Mouse (Mus musculus) ovary, postnatal 36 days (tissue): Measurements from ENCODE around the gene Ankrd63.
A peak's percentile ranks its signal among the peaks of the same experiment; 100 is the strongest.

Experiments
- DNase-seq: peaks from one replicate; pipeline ENCODE4 v3.0.0; 2022; ENCODE audit warnings: low spot score, mixed read lengths

Gene Ankrd63

GRCm38 (mm10) chr2:118726873-118727272 is 23.1 kb upstream of the Ankrd63 start:
- peak; percentile 2 for DNase-seq

DNA sequence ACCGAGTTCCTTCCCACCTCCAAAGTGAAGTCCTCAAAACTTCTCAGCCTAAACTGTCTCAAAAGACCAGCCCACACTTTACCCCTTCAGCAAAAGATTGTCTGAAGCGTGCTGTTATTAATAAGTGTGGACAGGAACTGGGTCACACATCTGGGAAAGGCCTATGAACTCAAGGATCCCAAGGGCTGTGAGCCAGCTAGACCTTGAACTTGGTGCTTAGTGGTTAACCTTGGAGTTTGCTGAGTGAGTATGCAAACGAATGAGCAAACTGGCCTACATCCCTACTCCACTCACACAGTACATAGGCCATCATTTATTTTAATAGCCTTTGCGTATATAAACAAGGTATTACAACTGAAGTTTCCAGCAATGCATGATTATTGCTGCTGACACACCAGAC is 21.7 kb upstream of the Ankrd63 start:
- DNase-seq, result peak; percentile 4

GRCm38 (mm10) chr2:118723693-118724486 is 20.1 kb upstream of the Ankrd63 start:
- DNase-seq, result peak; percentile 1

DNA sequence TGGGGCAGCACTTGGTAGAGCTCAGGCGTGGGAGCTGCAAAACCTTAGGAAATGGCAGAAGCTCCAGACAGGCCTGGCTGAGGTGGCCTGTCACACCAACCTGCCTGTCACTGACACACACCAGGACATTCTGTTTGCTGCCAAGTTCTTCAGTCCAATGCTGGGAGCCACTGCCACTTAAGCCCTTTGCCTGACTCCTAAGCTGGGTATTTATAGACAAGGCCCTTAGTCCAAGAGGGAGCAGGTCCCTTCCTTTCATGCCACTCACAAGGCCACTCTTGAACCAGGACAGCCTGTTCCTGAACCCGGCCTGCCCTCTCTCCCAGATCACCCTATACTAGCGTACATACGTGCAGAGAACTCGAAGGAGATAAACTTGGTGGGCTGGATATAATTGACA is 12.9 kb upstream of the Ankrd63 start:
- DNase-seq, result peak; percentile 2

DNA sequence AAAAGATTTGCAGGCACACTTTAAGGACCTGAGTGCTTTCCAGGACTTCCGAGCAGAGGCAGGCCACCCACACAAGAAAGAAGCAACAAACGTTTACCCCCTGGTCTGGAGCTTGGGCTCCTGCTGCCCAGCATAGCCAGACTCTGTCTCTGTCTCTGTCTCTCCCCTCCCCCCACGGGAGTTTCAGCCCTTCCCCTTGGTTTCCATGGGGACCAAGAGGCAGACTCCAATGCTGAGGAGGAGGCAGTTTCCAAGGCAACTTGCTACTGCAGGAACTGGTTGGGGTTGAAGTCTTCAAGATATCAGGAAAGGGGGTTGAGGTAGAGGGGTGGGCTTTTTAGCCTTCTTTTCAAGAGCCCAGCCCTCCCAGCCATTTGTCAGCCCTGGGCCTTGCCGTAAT is 10.5 kb upstream of the Ankrd63 start:
- DNase-seq, result no peak

- DNase-seq, result no peak
Observed at GRCm38 (mm10) chr2:118713631-118714030, 9.9 kb upstream of the Ankrd63 start.

- DNase-seq, result peak; percentile 63
Observed at GRCm38 (mm10) chr2:118711038-118711494, 7.3 kb upstream of the Ankrd63 start.

- no peak for DNase-seq
Observed at GRCm38 (mm10) chr2:118709655-118710221, 6.0 kb upstream of the Ankrd63 start.

DNA sequence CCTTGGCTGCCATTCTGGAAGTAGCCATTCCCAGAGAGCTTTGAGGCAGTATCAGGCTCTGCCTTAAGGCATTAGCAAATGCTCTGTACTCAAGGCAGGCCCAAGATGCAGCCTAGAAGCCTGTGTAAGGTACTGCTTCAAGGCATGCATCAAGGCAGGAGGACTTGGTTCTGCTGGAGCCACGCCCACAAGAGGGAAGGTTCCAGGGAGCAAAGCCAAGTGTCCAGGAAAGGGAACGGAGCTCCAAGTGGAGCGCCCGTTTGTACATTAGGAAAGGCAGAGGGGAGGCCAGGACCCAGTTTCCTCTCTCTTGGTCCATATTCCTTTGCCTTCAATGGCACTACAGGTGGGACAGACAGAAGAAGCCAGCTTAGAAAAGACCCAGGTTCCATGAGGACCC is 4.7 kb upstream of the Ankrd63 start:
- no peak for DNase-seq

DNA sequence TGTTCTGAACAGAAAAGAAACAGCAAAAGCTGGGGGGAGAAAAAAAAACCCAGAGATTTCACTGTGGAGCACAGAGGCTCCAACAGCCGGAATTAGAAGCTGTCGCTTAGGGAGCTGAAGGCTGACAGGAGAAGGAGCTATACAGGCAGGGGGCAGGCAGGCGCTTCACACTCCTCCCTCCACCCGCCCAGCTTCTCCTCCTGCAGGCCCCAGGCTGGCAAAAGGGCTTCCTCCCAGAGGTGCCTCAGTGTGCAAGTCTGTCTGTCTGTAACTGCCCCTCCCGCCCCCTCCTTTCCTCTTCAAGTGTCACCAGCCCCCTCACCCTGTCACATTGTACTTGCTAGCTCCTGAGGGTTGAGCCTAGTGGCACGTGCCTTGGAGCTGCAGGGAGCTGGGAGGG is 2.7 kb upstream of the Ankrd63 start:
- no peak for DNase-seq

DNA sequence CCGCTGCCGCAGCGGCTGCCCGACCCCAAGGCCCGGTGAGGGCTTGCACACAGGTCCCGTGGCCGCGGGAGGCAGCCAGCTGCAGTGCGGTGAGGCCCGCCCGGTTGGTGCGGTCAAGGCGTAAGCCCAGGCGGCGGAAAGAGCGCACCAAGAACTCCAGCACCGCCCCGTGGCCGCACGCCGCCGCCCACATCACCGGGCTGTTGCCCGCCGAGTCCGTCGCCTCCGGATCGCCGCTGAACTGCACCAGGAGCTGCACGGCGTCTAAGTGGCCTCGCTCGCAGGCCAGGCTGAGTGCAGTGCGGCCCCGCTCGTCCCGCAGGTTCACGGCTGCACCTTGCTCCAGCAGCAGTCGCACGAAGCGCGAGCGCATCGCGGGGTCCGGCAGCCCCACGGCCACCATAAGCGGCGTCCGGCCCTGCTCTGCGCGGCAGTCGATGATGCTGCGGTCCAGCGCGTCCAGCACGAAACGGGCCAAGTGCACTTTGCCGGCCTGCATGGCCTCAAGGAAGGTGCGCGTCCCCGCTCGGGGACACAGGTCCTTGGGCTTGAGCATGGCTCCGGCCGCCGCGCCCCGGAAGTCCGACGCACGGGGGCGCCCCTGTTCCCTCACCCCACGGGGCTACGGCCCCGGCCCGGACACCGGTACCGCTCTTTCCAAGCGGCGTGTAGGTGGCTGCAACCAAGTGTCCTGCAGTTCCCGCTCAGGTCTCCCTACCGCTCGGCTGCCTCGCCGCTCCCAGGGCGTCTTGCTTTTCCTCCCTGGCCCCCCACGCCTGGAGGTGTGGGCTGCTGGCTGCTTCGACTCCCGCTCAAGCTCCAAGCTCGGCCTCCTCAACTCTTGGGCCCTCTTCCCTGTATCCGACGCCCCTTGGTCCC is 641 bp downstream of the Ankrd63 start:
- peak; percentile 69 for DNase-seq

DNA sequence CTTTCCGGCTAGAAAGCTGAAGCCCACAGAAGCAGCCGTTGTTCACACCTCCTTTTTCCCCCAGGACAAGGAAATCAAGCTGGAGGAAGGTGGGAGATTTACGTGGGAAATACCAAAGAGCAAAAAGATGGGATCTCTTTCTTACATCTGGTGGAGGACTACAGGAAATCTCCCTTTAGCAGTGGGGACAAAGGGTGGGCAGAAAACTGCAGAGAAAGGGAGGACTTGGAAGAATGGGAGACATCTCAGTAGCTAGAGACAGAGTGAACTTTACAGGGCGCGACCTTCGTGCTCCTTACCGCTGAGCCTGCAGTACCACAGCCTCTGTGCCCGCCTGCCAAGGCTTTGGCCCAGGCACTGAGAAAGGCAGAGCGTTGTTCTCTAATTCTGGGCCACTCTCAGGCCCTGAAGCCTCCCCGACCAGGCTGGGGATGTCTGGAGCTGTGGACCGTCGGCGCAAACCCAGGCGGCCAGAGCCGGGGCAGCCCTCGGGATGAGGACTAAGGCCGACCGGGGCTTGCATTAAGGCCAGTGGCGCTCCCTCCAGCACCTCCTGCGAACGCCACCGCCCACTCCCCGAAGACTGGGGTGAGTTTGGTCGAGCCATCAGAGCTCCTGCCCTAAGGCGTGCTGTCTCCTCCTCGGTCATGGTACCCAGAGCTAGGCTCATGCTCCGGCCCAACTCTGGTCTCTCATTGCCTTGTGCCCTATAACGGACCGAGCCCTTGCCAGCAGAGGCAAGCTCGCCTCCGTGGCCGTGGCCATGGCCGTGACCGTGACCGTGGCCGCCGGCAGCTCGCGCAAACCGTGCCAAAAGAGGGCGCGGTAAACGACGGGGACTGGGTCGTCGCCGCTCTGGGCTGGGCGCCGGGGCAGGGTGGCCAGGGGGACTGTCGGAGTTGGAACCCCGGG is 1.5 kb downstream of the Ankrd63 start:
- DNase-seq, result peak; percentile 63

DNA sequence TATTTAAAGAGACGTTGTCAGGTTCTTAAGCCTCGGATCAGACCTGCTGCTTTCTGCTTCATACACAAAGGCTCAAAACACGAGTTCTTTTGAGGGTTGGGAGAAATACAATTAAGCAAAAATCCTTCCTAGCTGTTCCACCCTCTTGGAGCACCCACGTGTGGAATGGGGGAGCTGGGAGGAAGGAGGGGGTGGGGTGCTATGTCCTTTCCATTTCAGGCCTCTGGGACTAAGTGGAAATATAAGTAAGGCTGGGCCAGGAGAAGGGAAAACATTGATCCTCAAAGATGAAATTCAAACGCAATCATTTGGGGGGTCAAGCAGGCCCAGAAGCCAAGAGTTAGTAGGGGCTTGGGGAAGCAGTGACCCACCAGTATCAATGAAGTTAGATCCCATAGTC is 2.6 kb downstream of the Ankrd63 start:
- no peak for DNase-seq

DNA sequence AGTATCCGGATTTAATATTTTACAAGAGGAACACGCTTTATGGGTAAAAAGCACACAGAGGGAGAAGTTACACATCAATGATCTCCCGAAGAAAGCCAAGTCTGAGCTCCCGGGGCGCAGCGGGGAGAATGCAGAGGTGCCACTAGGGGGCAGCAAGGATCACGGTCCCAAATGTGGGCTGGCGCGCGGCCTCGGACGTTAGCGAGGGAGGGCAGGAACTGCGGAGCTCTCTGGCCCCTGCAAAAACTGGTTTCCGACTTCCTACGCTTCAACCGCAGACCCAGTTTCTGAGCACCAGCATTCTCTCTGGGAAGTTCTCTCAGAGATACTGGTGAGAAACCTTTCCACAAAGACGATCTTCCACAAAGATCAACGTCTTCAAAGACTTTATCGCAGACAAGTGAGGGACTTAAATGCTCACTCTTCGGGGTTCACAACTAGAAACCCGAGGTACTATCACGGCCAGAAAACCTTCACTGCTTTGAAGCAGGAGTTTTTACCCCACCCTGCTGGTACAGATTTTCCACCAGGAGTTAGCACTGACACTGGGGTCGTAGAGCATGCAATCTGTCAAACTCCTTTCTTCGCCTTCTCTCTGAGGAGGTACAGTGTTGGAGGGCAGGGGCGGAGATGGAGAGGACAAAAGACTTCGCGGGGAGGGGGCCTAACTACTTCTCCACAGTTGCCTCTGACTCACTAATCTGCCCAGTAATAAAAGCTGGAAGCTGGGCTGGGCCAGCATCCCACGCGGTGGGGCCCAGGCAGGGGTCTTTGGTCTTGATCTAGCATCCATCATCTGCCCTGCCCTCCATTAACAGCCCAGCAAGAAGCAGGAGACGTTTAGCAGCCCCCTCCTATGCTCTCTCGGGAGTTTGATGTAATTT is 3.3 kb downstream of the Ankrd63 start:
- DNase-seq, result peak; percentile 87

GRCm38 (mm10) chr2:118697955-118698354 is 5.8 kb downstream of the Ankrd63 start:
- DNase-seq, result peak; percentile 76

DNA sequence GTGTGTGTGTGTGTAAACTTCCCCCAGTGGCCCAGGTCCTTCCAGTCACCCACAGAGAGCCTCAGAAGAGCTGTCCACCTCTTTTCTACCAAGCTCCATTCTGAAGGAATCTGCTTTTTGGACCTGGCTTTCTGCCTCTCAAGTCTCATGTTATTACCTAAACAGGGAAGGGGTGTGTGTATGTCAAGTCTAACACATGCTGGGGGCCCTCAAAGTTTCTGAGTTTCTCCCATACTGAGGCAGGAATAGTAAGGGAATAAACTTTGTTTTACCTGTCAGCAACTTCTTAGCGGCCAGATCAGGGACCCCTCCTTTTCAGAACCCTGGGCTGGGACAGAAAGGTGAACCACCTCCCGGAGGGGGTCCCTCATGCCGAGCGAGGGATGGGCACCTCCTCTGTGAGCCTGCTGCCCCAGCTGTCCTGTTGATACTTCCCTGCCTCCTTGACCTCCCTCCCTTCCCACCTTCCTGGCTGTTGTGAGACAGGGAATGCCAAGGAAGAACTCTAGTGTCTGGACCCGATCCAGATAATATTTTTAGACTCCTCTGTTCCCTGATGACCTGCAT is 6.4 kb downstream of the Ankrd63 start:
- DNase-seq, result no peak

GRCm38 (mm10) chr2:118696451-118697308 is 7.1 kb downstream of the Ankrd63 start:
- DNase-seq, result peak; percentile 54

DNA sequence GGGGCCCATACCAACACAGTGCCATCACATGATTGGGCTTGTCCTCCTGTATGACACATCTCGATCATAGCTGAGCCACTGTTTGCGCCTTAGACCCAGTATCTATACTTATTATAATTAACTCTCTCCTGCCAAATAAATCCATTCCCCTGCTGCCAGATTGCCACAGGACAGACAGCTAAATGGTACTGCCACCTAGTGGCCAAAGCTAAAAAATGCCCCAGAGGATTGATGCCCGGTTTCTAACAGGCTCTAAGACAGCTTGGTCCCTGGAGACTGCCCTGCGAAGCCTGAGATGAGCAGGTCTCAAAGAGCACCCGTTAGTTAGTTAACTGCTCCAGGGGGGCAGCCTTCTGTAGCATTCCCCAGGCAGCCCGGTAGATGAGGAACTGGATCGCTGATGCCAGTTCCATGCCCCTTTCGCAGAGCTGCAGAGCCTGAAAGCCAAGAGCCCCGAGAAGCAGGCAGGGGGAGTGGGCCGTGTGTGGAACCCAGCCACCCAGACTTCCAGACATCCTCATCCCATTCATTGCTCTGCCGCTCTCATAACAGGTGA is 8.0 kb downstream of the Ankrd63 start:
- no peak for DNase-seq
